Mouse (Mus musculus): ENCODE results near the gene Ugt1a7c. TPM values are rescaled to one million over a fixed set of nuclear protein-coding genes. Genes with fewer than 3 reads are reported as not detected.

The Ugt1a7c gene
- total RNA-seq, 2 experiments from 2014 or later = 0.44 to 0.49 TPM

DNA sequence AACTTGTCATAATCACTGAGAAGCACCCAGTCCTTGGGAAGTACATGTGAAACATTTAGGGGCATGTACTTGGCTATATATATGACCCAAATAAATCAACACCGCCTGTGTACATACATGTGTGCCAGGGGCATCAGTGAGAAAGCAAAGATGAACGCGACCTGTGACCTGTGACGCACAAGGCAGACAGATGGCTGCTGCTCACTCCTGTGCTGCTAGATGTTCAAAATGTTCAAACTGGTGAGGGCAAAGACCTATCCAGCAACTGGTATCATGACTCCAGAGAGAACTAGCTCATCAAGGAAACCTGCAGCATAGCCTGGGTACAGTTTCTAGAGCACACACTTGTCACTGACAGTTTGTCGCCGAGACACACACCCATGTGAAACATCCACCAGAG, 172.6 kb downstream of the Ugt1a7c start:
- DNase-seq (ENCODE audit: low spot score in 2 of 2) = no peak
- intact Hi-C loops (cut with DNase I) = no loop called here

DNA sequence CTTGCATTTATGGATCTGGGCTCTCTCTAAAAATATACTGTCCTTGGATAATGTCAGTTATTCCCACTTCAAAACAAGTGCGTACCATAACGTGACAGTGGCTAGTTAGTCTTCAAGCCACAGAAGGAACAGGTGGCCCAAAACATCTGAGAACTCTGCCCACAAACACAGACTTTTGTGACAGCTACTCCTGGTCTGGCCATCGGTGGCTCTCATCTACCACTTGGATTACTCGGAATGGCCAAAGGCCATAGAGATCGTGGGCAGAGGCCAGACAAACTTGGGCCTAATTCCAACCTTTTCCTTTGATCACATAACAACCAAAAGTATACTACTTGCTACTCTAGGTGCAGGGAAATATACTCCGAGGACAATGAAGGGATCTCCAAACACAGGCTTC, 173.2 kb downstream of the Ugt1a7c start:
- intact Hi-C loops (cut with DNase I) = no loop called here
- DNase-seq (ENCODE audit: low spot score in 2 of 2) = no peak

Other genes starting within 250 kb of the Ugt1a7c start
- 100 to 1,000 TPM; 128 to 140 TPM for gene Dgkd, start 241.8 kb upstream of the Ugt1a7c start, total RNA-seq (2021)
- 10 to 100 TPM; 18.5 to 23.5 TPM for gene Usp40, start 86.5 kb upstream of the Ugt1a7c start, total RNA-seq (2021)
- not detected for gene Ugt1a10, start 39.7 kb upstream of the Ugt1a7c start, total RNA-seq (2021)
- gene Ugt1a9, start 24.3 kb upstream of the Ugt1a7c start, total RNA-seq (2021) = not detected
- gene Ugt1a8, start 7.2 kb upstream of the Ugt1a7c start, total RNA-seq (2021) = not detected
- under 1 TPM; 0.20 to 0.23 TPM for gene Ugt1a6b, start 8.2 kb downstream of the Ugt1a7c start, total RNA-seq (2021)
- gene Ugt1a6a, start 39.7 kb downstream of the Ugt1a7c start, total RNA-seq (2021) = under 1 TPM in 1 of 2 experiments, not detected in 1; 0.40 TPM
- gene Ugt1a5, start 71.0 kb downstream of the Ugt1a7c start, total RNA-seq (2021) = under 1 TPM in 1 of 2 experiments, not detected in 1; 0.15 TPM
- gene Ugt1a2, start 105.5 kb downstream of the Ugt1a7c start, total RNA-seq (2021) = not detected
- gene Dnajb3, start 110.7 kb downstream of the Ugt1a7c start, total RNA-seq (2021) = 1 to 10 TPM; 2.7 to 3.7 TPM
- gene Ugt1a1, start 116.9 kb downstream of the Ugt1a7c start, total RNA-seq (2021) = under 1 TPM in 1 of 2 experiments, not detected in 1; 0.15 TPM
- gene Mroh2a, start 131.9 kb downstream of the Ugt1a7c start, total RNA-seq (2021) = under 1 TPM; 0.04 to 0.06 TPM
- 10 to 100 TPM; 36.8 to 38.3 TPM for gene Hjurp, start 182.6 kb downstream of the Ugt1a7c start, total RNA-seq (2021)
- under 1 TPM; 0.61 to 0.68 TPM for gene Trpm8, start 182.6 kb downstream of the Ugt1a7c start, total RNA-seq (2021)

Data from left cerebral cortex, postnatal 14 days (tissue).